Mouse (Mus musculus): ENCODE results near the gene Pip5k1a. TPM values are rescaled to one million over a fixed set of nuclear protein-coding genes. Genes with fewer than 3 reads are reported as not detected.

Gene Pip5k1a
- polyA plus RNA-seq, 1 experiment from 2014 or later, result 12.7 TPM

GRCm38 (mm10) chr3:95088071-95088470 is 18.7 kb downstream of the Pip5k1a start:
- Histone ChIP-seq H3K27ac (replicated peaks in 1 of 2; ENCODE audit: control insufficient read depth in 1 of 2, insufficient read depth in 1 of 2, low read depth in 2 of 2, low read length in 2 of 2) (no peak overlapping the region), H3K4me2 (ENCODE audit: low read length) (no peak overlapping the region), H3K36me3 (ENCODE audit: control insufficient read depth, insufficient read depth, low read length) (peaks cover 13% of the 10 kb centered on the region; the same call in 1 of the 2 replicates), H3K27me3 (ENCODE audit: control insufficient read depth, insufficient read depth, low read length) (no peaks in the 10 kb centered on the region), H3K4me3 (ENCODE audit: control insufficient read depth in 1 of 2, insufficient read depth in 1 of 2, low read depth in 1 of 2, low read length in 2 of 2) (no peak overlapping the region), H3K9ac (ENCODE audit: low read length) (no peak overlapping the region), H3K4me1 (ENCODE audit: control insufficient read depth in 2 of 2, insufficient read depth in 2 of 2, low read length in 2 of 2) (no peaks in the 10 kb centered on the region), H3K9me3 (ENCODE audit: control insufficient read depth, low read length) (no peaks in the 10 kb centered on the region)
- 93% methylated on average over 1 of the region's 1 CpGs for WGBS
- no peak for ATAC-seq (ENCODE audit: insufficient number of reproducible peaks, insufficient read depth, low FRiP score, low read depth)

DNA sequence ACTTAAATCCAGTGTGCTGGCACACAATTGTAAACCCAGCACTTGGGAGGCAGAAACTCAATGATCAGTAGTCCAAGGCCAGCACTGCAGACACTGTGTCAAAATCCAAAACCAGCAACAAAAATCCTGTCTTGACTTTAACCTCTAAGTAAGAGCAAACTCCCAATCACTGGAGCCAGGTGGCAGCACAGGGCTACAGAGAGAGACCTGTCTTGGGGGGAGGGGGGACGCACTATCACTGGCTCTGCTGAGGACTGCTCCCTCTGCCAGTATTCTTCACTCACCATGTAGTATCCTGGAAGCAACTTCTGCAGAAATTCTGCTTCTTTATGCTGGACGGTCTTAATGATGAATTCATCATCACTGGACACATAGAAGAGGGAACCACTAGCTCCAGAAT is 35.1 kb downstream of the Pip5k1a start:
- Histone ChIP-seq H3K9ac (ENCODE audit: low read length) (no peak overlapping the region), H3K27ac (replicated peaks in 1 of 2; ENCODE audit: control insufficient read depth in 1 of 2, insufficient read depth in 1 of 2, low read depth in 2 of 2, low read length in 2 of 2) (no peak overlapping the region), H3K36me3 (ENCODE audit: control insufficient read depth, insufficient read depth, low read length) (peaks cover 95% of the 10 kb centered on the region), H3K9me3 (ENCODE audit: control insufficient read depth, low read length) (no peaks in the 10 kb centered on the region), H3K4me2 (ENCODE audit: low read length) (no peak overlapping the region), H3K4me1 (ENCODE audit: control insufficient read depth in 2 of 2, insufficient read depth in 2 of 2, low read length in 2 of 2) (no peaks in the 10 kb centered on the region; a peak in 1 of 4 replicates), H3K27me3 (ENCODE audit: control insufficient read depth, insufficient read depth, low read length) (no peaks in the 10 kb centered on the region), H3K4me3 (ENCODE audit: control insufficient read depth in 1 of 2, insufficient read depth in 1 of 2, low read depth in 1 of 2, low read length in 2 of 2) (no peak overlapping the region)
- WGBS, result 88% methylated on average over 2 of the region's 2 CpGs
- ATAC-seq (ENCODE audit: insufficient number of reproducible peaks, insufficient read depth, low FRiP score, low read depth), result no peak

DNA sequence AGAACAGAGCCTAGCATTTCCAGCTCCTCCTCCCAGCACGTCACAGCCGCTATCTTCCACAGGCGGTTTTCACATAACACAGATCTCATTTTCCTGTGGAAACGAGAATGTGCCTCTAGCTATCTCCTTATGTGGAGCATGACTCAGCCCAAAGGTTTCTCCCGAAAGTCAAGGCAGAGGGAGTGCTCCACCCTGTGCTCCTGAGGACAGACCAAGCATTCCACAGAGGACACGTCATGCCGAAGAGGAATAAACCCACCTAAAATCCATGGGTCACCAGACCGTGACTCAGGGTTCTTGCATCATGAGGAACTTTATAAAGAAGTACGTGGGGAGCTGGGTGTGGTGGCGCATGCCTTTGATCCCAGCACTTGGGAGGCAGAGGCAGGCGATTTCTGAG is 40.2 kb downstream of the Pip5k1a start:
- Histone ChIP-seq H3K27me3 (ENCODE audit: control insufficient read depth, insufficient read depth, low read length) (no peaks in the 10 kb centered on the region), H3K4me2 (ENCODE audit: low read length) (no peak overlapping the region), H3K4me1 (ENCODE audit: control insufficient read depth in 2 of 2, insufficient read depth in 2 of 2, low read length in 2 of 2) (no peaks in the 10 kb centered on the region; a peak in 1 of 4 replicates), H3K27ac (replicated peaks in 1 of 2; ENCODE audit: control insufficient read depth in 1 of 2, insufficient read depth in 1 of 2, low read depth in 2 of 2, low read length in 2 of 2) (no peak overlapping the region), H3K36me3 (ENCODE audit: control insufficient read depth, insufficient read depth, low read length) (peaks cover 99% of the 10 kb centered on the region), H3K9me3 (ENCODE audit: control insufficient read depth, low read length) (no peaks in the 10 kb centered on the region), H3K9ac (ENCODE audit: low read length) (no peak overlapping the region), H3K4me3 (ENCODE audit: control insufficient read depth in 1 of 2, insufficient read depth in 1 of 2, low read depth in 1 of 2, low read length in 2 of 2) (no peak overlapping the region)
- 59% methylated on average over 11 of the region's 11 CpGs for WGBS
- ATAC-seq (ENCODE audit: insufficient number of reproducible peaks, insufficient read depth, low FRiP score, low read depth), result peak; percentile 58; the same call in 1 of the 2 replicates

GRCm38 (mm10) chr3:95066095-95066494 is 40.6 kb downstream of the Pip5k1a start:
- ATAC-seq (ENCODE audit: insufficient number of reproducible peaks, insufficient read depth, low FRiP score, low read depth), result no peak
- 83% methylated on average over 6 of the region's 6 CpGs for WGBS
- H3K27me3 ChIP-seq (ENCODE audit: control insufficient read depth, insufficient read depth, low read length), result no peaks in the 10 kb centered on the region
- no peaks in the 10 kb centered on the region; a peak in 1 of 4 replicates for H3K4me1 ChIP-seq (ENCODE audit: control insufficient read depth in 2 of 2, insufficient read depth in 2 of 2, low read length in 2 of 2)
- peaks cover 99% of the 10 kb centered on the region for H3K36me3 ChIP-seq (ENCODE audit: control insufficient read depth, insufficient read depth, low read length)
- H3K27ac ChIP-seq (replicated peaks in 1 of 2; ENCODE audit: control insufficient read depth in 1 of 2, insufficient read depth in 1 of 2, low read depth in 2 of 2, low read length in 2 of 2), result no peak overlapping the region; a peak in 1 of 4 replicates
- H3K9me3 ChIP-seq (ENCODE audit: control insufficient read depth, low read length), result no peaks in the 10 kb centered on the region
- H3K4me3 ChIP-seq (ENCODE audit: control insufficient read depth in 1 of 2, insufficient read depth in 1 of 2, low read depth in 1 of 2, low read length in 2 of 2), result no peak overlapping the region
- no peak overlapping the region for H3K9ac ChIP-seq (ENCODE audit: low read length)
- no peak overlapping the region for H3K4me2 ChIP-seq (ENCODE audit: low read length)

DNA sequence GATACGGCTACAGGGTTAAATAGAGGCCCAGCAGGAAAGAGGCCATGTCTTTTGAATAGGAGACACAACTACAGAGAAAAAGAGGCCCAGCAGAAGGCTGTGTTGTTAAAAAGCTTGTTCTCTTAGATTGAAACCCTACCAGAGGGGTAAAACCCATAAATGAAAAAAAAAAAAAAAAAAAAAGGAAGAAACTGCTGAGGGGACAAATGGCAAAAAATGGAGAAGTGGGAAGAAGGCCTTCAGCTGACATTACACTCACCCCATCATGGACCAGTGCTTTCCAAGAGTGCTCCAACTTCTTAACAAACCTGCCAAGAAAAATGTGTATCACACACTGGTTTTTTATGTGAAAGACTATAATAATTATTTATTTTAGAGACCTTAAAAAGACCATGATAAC is 41.2 kb downstream of the Pip5k1a start:
- ATAC-seq (ENCODE audit: insufficient number of reproducible peaks, insufficient read depth, low FRiP score, low read depth), result no peak
- no peaks in the 10 kb centered on the region for H3K9me3 ChIP-seq (ENCODE audit: control insufficient read depth, low read length)
- 73% methylated on average over 1 of the region's 1 CpGs for WGBS
- H3K27me3 ChIP-seq (ENCODE audit: control insufficient read depth, insufficient read depth, low read length), result no peaks in the 10 kb centered on the region
- peaks cover 99% of the 10 kb centered on the region for H3K36me3 ChIP-seq (ENCODE audit: control insufficient read depth, insufficient read depth, low read length)
- H3K4me3 ChIP-seq (ENCODE audit: control insufficient read depth in 1 of 2, insufficient read depth in 1 of 2, low read depth in 1 of 2, low read length in 2 of 2), result no peak overlapping the region
- no peak overlapping the region for H3K4me2 ChIP-seq (ENCODE audit: low read length)
- H3K4me1 ChIP-seq (ENCODE audit: control insufficient read depth in 2 of 2, insufficient read depth in 2 of 2, low read length in 2 of 2), result no peaks in the 10 kb centered on the region; a peak in 1 of 4 replicates
- no peak overlapping the region for H3K9ac ChIP-seq (ENCODE audit: low read length)
- H3K27ac ChIP-seq (replicated peaks in 1 of 2; ENCODE audit: control insufficient read depth in 1 of 2, insufficient read depth in 1 of 2, low read depth in 2 of 2, low read length in 2 of 2), result no peak overlapping the region

DNA sequence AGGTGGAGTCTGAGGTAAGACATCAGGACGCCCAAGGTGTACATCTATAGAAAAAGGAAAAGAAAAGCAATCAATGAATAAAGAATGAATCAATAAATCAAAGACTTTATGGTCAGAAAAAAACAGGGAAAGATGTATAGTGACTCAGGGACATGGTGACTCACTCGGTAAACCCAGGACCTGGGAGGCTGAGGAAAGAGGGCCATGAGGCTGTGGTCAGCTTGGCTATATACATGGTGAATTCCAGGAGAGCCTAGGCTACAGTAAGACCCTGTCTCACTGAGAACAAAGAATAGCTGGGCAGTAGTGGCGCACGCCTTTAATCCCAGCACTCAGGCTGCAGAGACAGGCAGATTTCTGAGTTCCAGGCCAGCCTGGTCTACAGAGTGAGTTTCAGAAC is 43.0 kb downstream of the Pip5k1a start:
- H3K9me3 ChIP-seq (ENCODE audit: control insufficient read depth, low read length), result no peaks in the 10 kb centered on the region
- no peak overlapping the region for H3K9ac ChIP-seq (ENCODE audit: low read length)
- no peak overlapping the region for H3K4me3 ChIP-seq (ENCODE audit: control insufficient read depth in 1 of 2, insufficient read depth in 1 of 2, low read depth in 1 of 2, low read length in 2 of 2)
- H3K27me3 ChIP-seq (ENCODE audit: control insufficient read depth, insufficient read depth, low read length), result no peaks in the 10 kb centered on the region
- no peaks in the 10 kb centered on the region; a peak in 1 of 4 replicates for H3K4me1 ChIP-seq (ENCODE audit: control insufficient read depth in 2 of 2, insufficient read depth in 2 of 2, low read length in 2 of 2)
- H3K4me2 ChIP-seq (ENCODE audit: low read length), result no peak overlapping the region
- H3K36me3 ChIP-seq (ENCODE audit: control insufficient read depth, insufficient read depth, low read length), result peaks cover 99% of the 10 kb centered on the region
- 83% methylated on average over 4 of the region's 4 CpGs for WGBS
- no peak for ATAC-seq (ENCODE audit: insufficient number of reproducible peaks, insufficient read depth, low FRiP score, low read depth)
- no peak overlapping the region for H3K27ac ChIP-seq (replicated peaks in 1 of 2; ENCODE audit: control insufficient read depth in 1 of 2, insufficient read depth in 1 of 2, low read depth in 2 of 2, low read length in 2 of 2)

GRCm38 (mm10) chr3:95058078-95058477 is 48.7 kb downstream of the Pip5k1a start:
- H3K9me3 ChIP-seq (ENCODE audit: control insufficient read depth, low read length), result no peaks in the 10 kb centered on the region
- H3K4me1 ChIP-seq (ENCODE audit: control insufficient read depth in 2 of 2, insufficient read depth in 2 of 2, low read length in 2 of 2), result peaks cover 16 to 33% of the 10 kb centered on the region in 2 experiments
- 79% methylated on average over 8 of the region's 8 CpGs for WGBS
- H3K36me3 ChIP-seq (ENCODE audit: control insufficient read depth, insufficient read depth, low read length), result peaks cover 59% of the 10 kb centered on the region
- ATAC-seq (ENCODE audit: insufficient number of reproducible peaks, insufficient read depth, low FRiP score, low read depth), result no peak
- no peak overlapping the region for H3K9ac ChIP-seq (ENCODE audit: low read length)
- H3K4me3 ChIP-seq (ENCODE audit: control insufficient read depth in 1 of 2, insufficient read depth in 1 of 2, low read depth in 1 of 2, low read length in 2 of 2), result no peak overlapping the region
- no peak overlapping the region for H3K4me2 ChIP-seq (ENCODE audit: low read length)
- no peak overlapping the region for H3K27ac ChIP-seq (replicated peaks in 1 of 2; ENCODE audit: control insufficient read depth in 1 of 2, insufficient read depth in 1 of 2, low read depth in 2 of 2, low read length in 2 of 2)
- no peaks in the 10 kb centered on the region for H3K27me3 ChIP-seq (ENCODE audit: control insufficient read depth, insufficient read depth, low read length)

DNA sequence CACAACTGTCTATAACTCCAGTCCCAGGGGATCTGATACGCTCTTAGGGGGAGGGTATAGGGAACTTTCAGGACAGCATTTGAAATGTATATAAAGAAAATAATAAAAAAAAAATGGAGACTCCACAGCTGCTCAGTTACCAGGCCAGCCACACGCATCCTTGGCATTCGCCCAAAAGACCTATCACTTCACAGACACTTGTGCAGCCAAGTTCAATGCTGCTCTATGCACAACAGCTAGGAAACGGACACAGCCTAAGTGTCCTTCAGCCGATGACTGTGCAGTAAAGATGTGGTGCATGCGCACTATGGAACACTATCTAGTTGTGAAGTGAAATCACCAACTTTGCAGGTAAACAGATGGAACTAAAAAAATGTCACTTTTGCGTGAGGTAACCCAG is 50.5 kb downstream of the Pip5k1a start:
- peaks cover 16 to 33% of the 10 kb centered on the region in 2 experiments for H3K4me1 ChIP-seq (ENCODE audit: control insufficient read depth in 2 of 2, insufficient read depth in 2 of 2, low read length in 2 of 2)
- peak overlapping the region; percentile 44 to 87; a peak in 3 of 4 replicates for H3K27ac ChIP-seq (replicated peaks in 1 of 2; ENCODE audit: control insufficient read depth in 1 of 2, insufficient read depth in 1 of 2, low read depth in 2 of 2, low read length in 2 of 2)
- peaks cover 41% of the 10 kb centered on the region for H3K36me3 ChIP-seq (ENCODE audit: control insufficient read depth, insufficient read depth, low read length)
- ATAC-seq (ENCODE audit: insufficient number of reproducible peaks, insufficient read depth, low FRiP score, low read depth), result no peak
- no peak overlapping the region; the same call in 1 of the 2 replicates for H3K9ac ChIP-seq (ENCODE audit: low read length)
- no peak overlapping the region for H3K4me2 ChIP-seq (ENCODE audit: low read length)
- H3K4me3 ChIP-seq (ENCODE audit: control insufficient read depth in 1 of 2, insufficient read depth in 1 of 2, low read depth in 1 of 2, low read length in 2 of 2), result no peak overlapping the region
- 56% methylated on average over 7 of the region's 7 CpGs for WGBS
- no peaks in the 10 kb centered on the region for H3K9me3 ChIP-seq (ENCODE audit: control insufficient read depth, low read length)
- no peaks in the 10 kb centered on the region for H3K27me3 ChIP-seq (ENCODE audit: control insufficient read depth, insufficient read depth, low read length)
